Mouse (Mus musculus) liver, postnatal 0 days (tissue): Measurements from ENCODE around the gene Bcat2.

Source experiments
- CTCF ChIP-seq: sonication (generic); IDR thresholded peaks from 2 replicates; pipeline ENCODE4 v1.5.1; 2016; ENCODE audit warnings: antibody characterized with exemption, low read depth
- EP300 ChIP-seq: IDR thresholded peaks from 2 replicates; pipeline ENCODE4 v1.6.1; 2016; ENCODE audit warnings: antibody characterized with exemption, low read depth, mild to moderate bottlenecking

DNA sequence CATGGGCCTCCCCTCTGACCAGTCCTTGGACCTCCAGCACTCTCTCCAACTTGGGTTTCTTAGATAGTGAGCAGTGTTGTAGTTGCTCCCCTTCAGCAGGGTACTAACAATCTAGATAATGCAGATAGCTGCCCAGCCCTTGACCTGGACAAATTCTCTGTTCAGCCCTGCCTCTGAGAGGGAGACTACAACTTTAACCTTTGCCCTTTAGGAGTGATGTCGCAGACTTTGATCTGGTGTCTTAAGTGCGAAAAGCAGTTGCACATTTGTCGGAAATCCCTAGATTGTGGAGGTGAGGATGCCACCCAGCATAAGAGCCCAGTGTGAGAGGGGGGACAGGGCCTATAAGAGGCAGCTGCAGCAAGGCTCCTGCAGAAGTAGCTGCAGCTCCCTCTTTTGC is 54.8 kb downstream of the Bcat2 start:
- TF ChIP-seq EP300 (no peak), CTCF (no peak)
